In genomic region chr9:35131637-35132397, GRCm38 (mm10) we compare ENCODE assay signal across 12 mouse cellular contexts. TPM values are rescaled to one million over a fixed set of nuclear protein-coding genes. Genes with fewer than 3 reads are reported as not detected.
A peak's percentile ranks its signal among the peaks of the same experiment; 100 is the strongest.
DNase-seq lines count a peak whose midpoint lies in the region; ATAC-seq lines count a peak whose summit lies in the region.
"Had no signal": no experiment of that assay in that cellular context is flagged by ENCODE, and none has a peak within 500 bp of the region (broad histone marks: within the 10 kb centered on the region; RNA-seq: fewer than 3 reads in every experiment).

No protein-coding gene starts in this region.

- H3K4me2 ChIP-seq in kidney, embryonic 14.5 days (replicated peaks; ENCODE audit: low read depth, low read length): no peak overlapping the region
- H3K4me2 ChIP-seq: embryonic facial prominence, embryonic 12.5 days; limb, embryonic 13.5 days had no signal

- ATAC-seq in frontal cortex, adult (ENCODE audit: low TSS enrichment): peak; percentile 93
- ATAC-seq in kidney, embryonic 14.5 days (ENCODE audit: low FRiP score, low TSS enrichment): no peak
- ATAC-seq: intestine, embryonic 16.5 days had no signal

- H3K4me3 ChIP-seq in kidney, embryonic 14.5 days (ENCODE audit: low read length): no peak overlapping the region
- H3K4me3 ChIP-seq in embryonic facial prominence, embryonic 10.5 days: no peak overlapping the region
- H3K4me3 ChIP-seq: embryonic facial prominence, embryonic 12.5 days; limb, embryonic 13.5 days had no signal

- H3K4me1 ChIP-seq in kidney, embryonic 14.5 days (ENCODE audit: control insufficient read depth, insufficient read depth, low read length): no peaks in the 10 kb centered on the region
- no peaks in the 10 kb centered on the region for H3K4me1 ChIP-seq in embryonic facial prominence, embryonic 10.5 days
- H3K4me1 ChIP-seq: embryonic facial prominence, embryonic 12.5 days had no signal

- H3K36me3 ChIP-seq in kidney, embryonic 14.5 days (ENCODE audit: control insufficient read depth, insufficient read depth, low read length): peaks cover 21% of the 10 kb centered on the region; the same call in 1 of the 2 replicates
- peaks cover 48% of the 10 kb centered on the region for H3K36me3 ChIP-seq in embryonic facial prominence, embryonic 10.5 days (replicated peaks)

- no peak overlapping the region for H3K27ac ChIP-seq in kidney, embryonic 14.5 days (ENCODE audit: low read depth, low read length)
- no peak overlapping the region for H3K27ac ChIP-seq in embryonic facial prominence, embryonic 10.5 days (replicated peaks)
- H3K27ac ChIP-seq: embryonic facial prominence, embryonic 12.5 days; limb, embryonic 13.5 days had no signal

- H3K9me3 ChIP-seq in kidney, embryonic 14.5 days (ENCODE audit: control insufficient read depth, low read length): no peaks in the 10 kb centered on the region
- H3K9me3 ChIP-seq in embryonic facial prominence, embryonic 10.5 days: no peaks in the 10 kb centered on the region
- H3K9me3 ChIP-seq: embryonic facial prominence, embryonic 12.5 days; limb, embryonic 13.5 days had no signal

- WGBS in kidney, embryonic 14.5 days: 92% methylated on average over 16 of the region's 16 CpGs
- 90% methylated on average over 16 of the region's 16 CpGs for WGBS in embryonic facial prominence, embryonic 10.5 days

- H3K9ac ChIP-seq in kidney, embryonic 14.5 days (ENCODE audit: low read depth, low read length): no peak overlapping the region
- H3K9ac ChIP-seq: embryonic facial prominence, embryonic 12.5 days; limb, embryonic 13.5 days had no signal

- no peak for DNase-seq in frontal cortex, postnatal 25 days (ENCODE audit: low spot score in 2 of 2)
- peak; percentile 55 to 65 for DNase-seq in kidney, postnatal 25 days
- peak; percentile 20 for DNase-seq in brain, embryonic 18.5 days (ENCODE audit: low read depth, low spot score)
- peak; percentile 63 for DNase-seq in right cerebral cortex, adult 18-20 months
- no peak for DNase-seq in embryonic facial prominence, embryonic 10.5 days (ENCODE audit: low spot score)
- no peak for DNase-seq in Muller cell, postnatal 12 days (ENCODE audit: inconsistent ontology term)
- DNase-seq: gastrocnemius, postnatal 10 days had no signal

- H3K27me3 ChIP-seq in kidney, embryonic 14.5 days (ENCODE audit: control insufficient read depth, insufficient read depth, low read length): no peaks in the 10 kb centered on the region
- H3K27me3 ChIP-seq in embryonic facial prominence, embryonic 10.5 days (replicated peaks; ENCODE audit: low read depth, poor library complexity, severe bottlenecking): no peaks in the 10 kb centered on the region
- H3K27me3 ChIP-seq: embryonic facial prominence, embryonic 12.5 days; limb, embryonic 13.5 days had no signal

RNA-seq across cellular contexts. Expression of gene St3gal4, which starts 12.7 kb away (rescaled TPM):
- polyA plus RNA-seq in kidney, embryonic 14.5 days (2014; fragmentation: Nextera tagmentation; extraction: Ambion mirVana): 14.2 and 19.1 TPM in 2 replicates
- 18.2 and 18.7 TPM in 2 replicates for polyA plus RNA-seq in embryonic facial prominence, embryonic 10.5 days (2016; fragmentation: Nextera tagmentation; extraction: Ambion mirVana)

RNA-seq across cellular contexts. Expression of gene Dcps, which starts 44.0 kb away (rescaled TPM):
- 93.1 and 99.9 TPM in 2 replicates for polyA plus RNA-seq in kidney, embryonic 14.5 days (2014; fragmentation: Nextera tagmentation; extraction: Ambion mirVana)
- 93.5 and 95.6 TPM in 2 replicates for polyA plus RNA-seq in embryonic facial prominence, embryonic 10.5 days (2016; fragmentation: Nextera tagmentation; extraction: Ambion mirVana)

Comparison
In these comparisons a context has a peak if more than half of its experiments do, and no peak if none do; other contexts are left out.
1. DNase-seq: peak in kidney, postnatal 25 days (2 of 2), brain, embryonic 18.5 days (single experiment) and right cerebral cortex, adult 18-20 months (single experiment); none in frontal cortex, postnatal 25 days (0 of 2), embryonic facial prominence, embryonic 10.5 days (single experiment) and Muller cell, postnatal 12 days (single experiment).